Mouse (Mus musculus): ENCODE measurements around the gene Prss48. TPM values are rescaled to one million over a fixed set of nuclear protein-coding genes. Genes with fewer than 3 reads are reported as not detected.

The Prss48 gene
- polyA plus RNA-seq, 1 experiment = 0.04 TPM

DNA sequence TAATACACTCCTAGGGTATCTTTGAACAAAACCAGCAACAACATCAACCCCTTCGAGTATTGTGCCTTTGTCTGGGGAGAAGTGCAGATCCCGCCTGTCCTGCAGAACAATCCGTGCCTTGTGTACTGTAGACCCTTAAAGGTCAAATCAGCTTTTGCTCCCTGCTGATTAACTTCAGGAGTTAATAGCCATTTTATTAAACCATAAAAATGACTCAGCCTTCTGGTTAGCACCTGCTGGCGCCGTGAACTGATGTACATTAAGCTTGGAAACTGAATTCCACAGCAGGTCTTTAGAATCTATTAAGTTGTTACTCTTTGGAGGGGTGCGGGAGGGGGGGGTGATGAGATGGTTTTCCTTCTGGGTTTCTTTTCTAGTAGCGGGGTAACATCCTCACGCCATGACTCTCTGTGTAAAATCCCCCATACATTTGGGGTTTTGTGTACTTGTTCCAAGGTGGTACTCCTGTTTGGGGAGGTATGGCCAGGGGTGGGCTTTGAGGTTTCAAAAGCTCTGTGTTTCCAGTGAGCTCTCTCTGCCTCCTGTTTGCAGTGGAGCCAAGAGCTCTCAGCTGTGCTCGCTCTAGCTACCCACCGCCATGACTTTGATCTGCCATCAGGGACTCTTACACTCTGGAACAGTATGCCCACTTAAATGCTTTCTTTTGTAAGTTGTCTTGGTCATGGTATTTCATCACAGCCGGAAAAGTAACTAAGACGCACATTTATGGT is 21.9 kb upstream of the Prss48 start:
- no peak for TF ChIP-seq CTCF (IDR thresholded peaks at IDR 0.05; ENCODE audit: control insufficient read depth, insufficient read depth, insufficient read length)
- no peak for TF ChIP-seq MAX (IDR thresholded peaks at IDR 0.05)
- TF ChIP-seq FOSL1 (IDR thresholded peaks at IDR 0.05; ENCODE audit: insufficient read depth, low read length, poor library complexity, severe bottlenecking) = no peak
- TF ChIP-seq USF1 (IDR thresholded peaks at IDR 0.05; ENCODE audit: low read depth) = no peak
- no peak for TF ChIP-seq MYOD1 (IDR thresholded peaks at IDR 0.05; ENCODE audit: control insufficient read depth, insufficient read length, low read depth)
- no peak for TF ChIP-seq CEBPB (IDR thresholded peaks at IDR 0.05; ENCODE audit: low read depth)
- no peak overlapping the region for H3ac ChIP-seq (ENCODE audit: control insufficient read depth, insufficient read length, low read depth)
- H3K79me2 ChIP-seq (ENCODE audit: control insufficient read depth, insufficient read depth) = no peaks in the 10 kb centered on the region
- no peak overlapping the region for H3K4me3 ChIP-seq (ENCODE audit: insufficient read depth, poor library complexity, severe bottlenecking)
- no peaks in the 10 kb centered on the region for H3K36me3 ChIP-seq (ENCODE audit: control insufficient read depth, insufficient read depth)
- H3K27me3 ChIP-seq (ENCODE audit: control insufficient read depth, insufficient read depth, insufficient read length) = no peaks in the 10 kb centered on the region
- no peaks in the 10 kb centered on the region for H3K79me3 ChIP-seq (ENCODE audit: low read depth)

DNA sequence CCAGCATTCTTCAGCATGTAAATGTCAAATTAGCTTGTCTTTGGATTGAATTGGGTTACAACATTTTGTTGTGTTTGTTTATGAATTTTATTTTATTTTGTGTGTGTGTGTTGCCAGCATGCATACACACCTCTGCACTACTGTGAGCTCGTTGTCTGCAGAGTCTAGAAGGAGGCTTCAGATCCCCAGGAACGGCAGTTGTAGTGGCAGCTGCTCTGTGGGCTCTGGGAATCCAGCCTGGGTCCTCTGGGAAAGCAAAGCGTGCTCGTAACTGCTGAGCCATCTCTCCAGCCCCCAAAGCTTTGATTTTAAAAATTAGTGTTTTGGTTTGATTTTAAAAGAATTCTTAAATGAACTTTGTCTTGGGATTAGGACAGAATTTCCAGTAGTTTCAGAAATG is 19.4 kb upstream of the Prss48 start:
- Histone ChIP-seq H3K36me3 (ENCODE audit: control insufficient read depth, insufficient read depth) (no peaks in the 10 kb centered on the region), H3K79me3 (ENCODE audit: low read depth) (no peaks in the 10 kb centered on the region), H3K27me3 (ENCODE audit: control insufficient read depth, insufficient read depth, insufficient read length) (no peaks in the 10 kb centered on the region), H3K4me3 (ENCODE audit: insufficient read depth, poor library complexity, severe bottlenecking) (no peak overlapping the region), H3ac (ENCODE audit: control insufficient read depth, insufficient read length, low read depth) (no peak overlapping the region), H3K79me2 (ENCODE audit: control insufficient read depth, insufficient read depth) (no peaks in the 10 kb centered on the region)
- TF ChIP-seq MAX (IDR thresholded peaks at IDR 0.05) (no peak), FOSL1 (IDR thresholded peaks at IDR 0.05; ENCODE audit: insufficient read depth, low read length, poor library complexity, severe bottlenecking) (no peak), CEBPB (IDR thresholded peaks at IDR 0.05; ENCODE audit: low read depth) (no peak), MYOG (IDR thresholded peaks at IDR 0.05; ENCODE audit: control insufficient read depth, extremely low read depth, insufficient read length) (no peak), USF1 (IDR thresholded peaks at IDR 0.05; ENCODE audit: low read depth) (no peak), CTCF (IDR thresholded peaks at IDR 0.05; ENCODE audit: control insufficient read depth, insufficient read depth, insufficient read length) (no peak), MYOD1 (IDR thresholded peaks at IDR 0.05; ENCODE audit: control insufficient read depth, insufficient read length, low read depth) (no peak)

DNA sequence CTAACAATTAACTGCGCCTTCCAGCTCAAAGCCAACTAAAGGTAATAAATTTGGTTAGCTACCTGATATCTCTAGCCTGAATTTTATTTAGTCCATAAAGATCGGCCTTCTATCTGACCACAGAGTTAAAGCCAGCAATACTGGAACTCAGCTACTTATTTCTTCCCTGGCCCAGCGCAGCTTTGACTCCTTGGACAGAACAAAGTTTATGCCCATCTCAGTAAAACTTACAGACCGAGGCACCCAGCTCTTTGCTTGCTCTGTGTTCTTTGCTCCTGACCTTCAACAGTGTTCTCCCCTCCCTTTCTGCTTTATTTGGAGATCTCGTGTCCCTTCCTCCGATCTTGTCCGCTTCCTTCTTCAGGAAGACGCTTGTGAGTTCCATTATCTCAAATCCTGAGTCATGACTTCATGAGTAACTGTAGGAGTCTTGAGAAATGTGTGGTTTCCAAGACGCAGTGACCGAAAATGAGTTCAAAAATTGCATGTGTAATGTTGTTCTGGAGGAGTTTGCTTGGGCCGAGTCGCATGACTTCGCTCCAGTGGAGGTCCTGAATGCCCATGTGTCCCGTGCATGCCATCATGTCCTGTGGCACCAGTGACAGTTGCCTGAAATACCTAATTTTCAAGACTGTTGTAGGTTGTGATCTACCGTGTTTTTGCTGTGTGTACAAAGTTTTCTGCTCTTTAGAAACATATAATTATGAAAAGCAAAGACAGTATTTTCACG is 18.8 kb upstream of the Prss48 start:
- no peak overlapping the region for H3K4me3 ChIP-seq (ENCODE audit: insufficient read depth, poor library complexity, severe bottlenecking)
- H3K79me2 ChIP-seq (ENCODE audit: control insufficient read depth, insufficient read depth) = no peaks in the 10 kb centered on the region
- no peak overlapping the region for H3ac ChIP-seq (ENCODE audit: control insufficient read depth, insufficient read length, low read depth)
- TF ChIP-seq CEBPB (IDR thresholded peaks at IDR 0.05; ENCODE audit: low read depth) (no peak), MYOD1 (IDR thresholded peaks at IDR 0.05; ENCODE audit: control insufficient read depth, insufficient read length, low read depth) (no peak), CTCF (IDR thresholded peaks at IDR 0.05; ENCODE audit: control insufficient read depth, insufficient read depth, insufficient read length) (no peak), MYOG (IDR thresholded peaks at IDR 0.05; ENCODE audit: control insufficient read depth, extremely low read depth, insufficient read length) (no peak), FOSL1 (IDR thresholded peaks at IDR 0.05; ENCODE audit: insufficient read depth, low read length, poor library complexity, severe bottlenecking) (no peak), USF1 (IDR thresholded peaks at IDR 0.05; ENCODE audit: low read depth) (no peak), MAX (IDR thresholded peaks at IDR 0.05) (no peak)
- no peaks in the 10 kb centered on the region for H3K79me3 ChIP-seq (ENCODE audit: low read depth)
- H3K27me3 ChIP-seq (ENCODE audit: control insufficient read depth, insufficient read depth, insufficient read length) = no peaks in the 10 kb centered on the region
- H3K36me3 ChIP-seq (ENCODE audit: control insufficient read depth, insufficient read depth) = no peaks in the 10 kb centered on the region

DNA sequence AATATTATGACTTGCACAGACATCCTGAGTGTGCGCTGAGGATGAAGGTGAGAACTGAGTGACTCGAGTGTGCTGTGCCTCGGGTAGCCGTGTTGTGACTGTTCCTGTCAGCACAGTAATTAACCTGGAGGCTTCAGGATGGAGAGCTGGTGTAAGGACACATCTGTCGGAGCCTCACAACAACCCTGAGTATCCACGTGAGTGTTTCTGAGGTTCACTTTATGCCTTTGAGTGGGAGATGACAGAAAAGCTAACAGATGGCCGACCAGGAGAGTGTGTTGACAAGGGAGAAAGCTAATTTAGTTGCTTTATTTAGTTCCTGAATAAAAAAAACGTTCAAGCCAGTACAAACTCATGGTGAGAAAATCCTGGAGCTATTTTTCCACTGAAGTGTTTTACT is 15.2 kb upstream of the Prss48 start:
- TF ChIP-seq CTCF (IDR thresholded peaks at IDR 0.05; ENCODE audit: control insufficient read depth, insufficient read depth, insufficient read length) (no peak), MYOG (IDR thresholded peaks at IDR 0.05; ENCODE audit: control insufficient read depth, extremely low read depth, insufficient read length) (no peak), FOSL1 (IDR thresholded peaks at IDR 0.05; ENCODE audit: insufficient read depth, low read length, poor library complexity, severe bottlenecking) (no peak), MAX (IDR thresholded peaks at IDR 0.05) (no peak)
- Histone ChIP-seq H3K4me3 (ENCODE audit: insufficient read depth, poor library complexity, severe bottlenecking) (no peak overlapping the region), H3K79me3 (ENCODE audit: low read depth) (no peaks in the 10 kb centered on the region), H3K36me3 (ENCODE audit: control insufficient read depth, insufficient read depth) (no peaks in the 10 kb centered on the region), H3K27me3 (ENCODE audit: control insufficient read depth, insufficient read depth, insufficient read length) (no peaks in the 10 kb centered on the region), H3K79me2 (ENCODE audit: control insufficient read depth, insufficient read depth) (no peaks in the 10 kb centered on the region), H3ac (ENCODE audit: control insufficient read depth, insufficient read length, low read depth) (no peak overlapping the region)

DNA sequence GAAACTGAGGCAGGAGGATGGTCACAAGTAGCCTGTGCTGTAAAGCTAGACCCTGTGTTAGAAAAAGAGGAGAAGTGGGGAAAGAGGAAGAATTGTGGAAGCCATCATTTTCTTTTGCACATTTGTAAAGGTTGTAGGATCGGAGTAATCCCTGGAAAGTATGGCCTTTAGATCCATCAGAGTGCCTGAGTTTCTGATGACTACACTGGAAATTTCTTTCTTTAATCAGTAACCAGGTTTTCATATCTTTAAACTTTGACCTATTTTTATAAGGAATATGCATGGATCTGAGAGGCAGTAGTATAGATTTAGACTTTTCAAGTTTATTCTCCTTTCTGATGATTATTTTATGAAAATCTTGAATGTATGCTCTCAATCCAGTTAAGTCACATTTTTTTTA is 14.7 kb upstream of the Prss48 start:
- Histone ChIP-seq H3K27me3 (ENCODE audit: control insufficient read depth, insufficient read depth, insufficient read length) (no peaks in the 10 kb centered on the region), H3K4me3 (ENCODE audit: insufficient read depth, poor library complexity, severe bottlenecking) (no peak overlapping the region), H3K79me2 (ENCODE audit: control insufficient read depth, insufficient read depth) (no peaks in the 10 kb centered on the region), H3K36me3 (ENCODE audit: control insufficient read depth, insufficient read depth) (no peaks in the 10 kb centered on the region), H3ac (ENCODE audit: control insufficient read depth, insufficient read length, low read depth) (no peak overlapping the region), H3K79me3 (ENCODE audit: low read depth) (no peaks in the 10 kb centered on the region)
- TF ChIP-seq CTCF (IDR thresholded peaks at IDR 0.05; ENCODE audit: control insufficient read depth, insufficient read depth, insufficient read length) (no peak), MYOG (IDR thresholded peaks at IDR 0.05; ENCODE audit: control insufficient read depth, extremely low read depth, insufficient read length) (no peak), FOSL1 (IDR thresholded peaks at IDR 0.05; ENCODE audit: insufficient read depth, low read length, poor library complexity, severe bottlenecking) (no peak), MYOD1 (IDR thresholded peaks at IDR 0.05; ENCODE audit: control insufficient read depth, insufficient read length, low read depth) (no peak), MAX (IDR thresholded peaks at IDR 0.05) (no peak), USF1 (IDR thresholded peaks at IDR 0.05; ENCODE audit: low read depth) (no peak), CEBPB (IDR thresholded peaks at IDR 0.05; ENCODE audit: low read depth) (no peak)
